Mouse (Mus musculus): ENCODE results near the gene Zg16. TPM values are rescaled to one million over a fixed set of nuclear protein-coding genes. Genes with fewer than 3 reads are reported as not detected.

The Zg16 gene
- polyA plus RNA-seq (2014; fragmentation: Illumina TruSeq; extraction: RNeasy Lipid Tissue Mini Kit (QIAGEN cat#74804); ENCODE audit: low replicate concordance) = 380 TPM

DNA sequence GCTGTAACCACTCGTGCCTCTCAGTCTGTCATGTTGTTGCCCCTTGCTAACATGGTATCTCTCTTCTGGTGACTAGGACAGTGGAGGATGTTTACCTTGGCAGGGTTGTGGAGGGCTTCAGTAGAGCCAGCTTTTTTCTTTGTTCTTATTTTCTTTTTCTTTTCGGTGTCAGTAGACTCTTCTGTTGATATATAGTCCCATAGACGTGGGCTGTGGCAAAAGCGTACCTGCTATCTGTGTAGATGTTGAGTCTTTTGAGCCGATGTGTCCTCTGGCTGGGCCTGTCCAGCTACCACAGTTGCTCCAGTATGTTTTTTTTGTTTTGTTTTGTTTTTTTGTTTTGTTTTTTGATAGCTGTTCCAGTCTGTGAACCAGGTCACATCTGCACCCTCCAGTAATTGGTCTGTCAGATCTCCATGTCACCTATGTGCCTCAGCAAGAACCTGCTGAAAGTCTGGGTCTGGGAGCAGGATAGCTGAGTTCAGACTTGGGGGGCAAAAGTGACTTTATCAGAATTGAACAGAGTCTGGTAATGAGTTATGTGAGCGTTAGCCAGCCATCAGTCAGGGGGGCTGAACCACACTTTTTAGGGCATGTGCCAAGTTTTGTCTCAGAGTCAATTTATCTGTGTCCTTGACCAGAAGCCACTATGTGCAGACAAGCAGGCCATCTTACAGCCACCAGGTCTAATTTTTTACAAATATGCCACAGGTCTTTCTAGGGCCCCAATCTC, at the start of gene Zg16:
Gene Zg16 (minus strand): TSS at position 51 of the 733 bp plus-strand sequence.

GRCm38 (mm10) chr7:127121911-127122270, 34.8 kb upstream of the Zg16 start, which contains the start of gene Qprt:
Gene Qprt (minus strand): TSS chr7:127122226.

GRCm38 (mm10) chr7:127091114-127091896, 4.2 kb upstream of the Zg16 start, which contains the start of gene AI467606:
Gene AI467606 (plus strand): TSS chr7:127091359.

DNA sequence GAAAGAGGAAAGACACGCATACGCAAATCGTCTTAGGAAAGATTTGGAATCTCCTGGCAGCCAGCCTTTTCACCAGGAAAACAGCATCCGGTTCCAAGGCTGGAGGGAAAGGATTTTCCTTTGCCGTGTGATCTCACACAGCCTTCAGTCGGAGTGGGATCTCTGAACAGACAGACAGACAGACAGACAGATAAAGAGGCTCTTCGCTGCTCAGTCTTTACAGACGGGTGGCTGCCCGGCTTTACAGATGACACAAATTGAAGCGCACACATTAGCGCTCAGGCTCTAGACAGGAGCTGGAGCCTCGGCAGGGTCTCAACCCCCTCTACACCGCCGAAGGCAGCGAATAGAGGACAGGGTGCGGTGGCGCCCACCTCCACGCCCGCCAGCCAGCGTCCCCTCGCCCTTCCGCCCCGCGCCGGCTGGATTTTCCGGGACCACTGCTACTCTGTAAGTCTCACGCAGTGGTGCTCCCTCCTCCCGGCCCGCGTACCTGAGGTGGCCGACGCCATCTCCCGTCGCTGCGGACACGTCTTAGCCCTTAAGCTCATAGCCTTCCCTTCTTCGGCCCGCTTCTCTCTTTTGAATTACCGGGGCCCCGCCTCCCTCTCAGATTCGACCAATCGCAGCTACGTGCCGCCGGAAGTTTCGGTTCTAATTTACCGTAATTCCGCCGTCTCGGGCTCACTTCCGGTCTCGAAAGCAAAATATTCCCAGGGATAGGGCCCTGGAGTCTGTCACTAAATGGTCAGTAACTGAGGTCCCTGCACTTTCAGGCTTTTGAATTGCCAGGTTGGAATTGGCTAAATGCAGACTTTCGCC, 45.1 kb downstream of the Zg16 start, which contains the start of gene Kif22:
Gene Kif22 (minus strand): TSS at position 621 of the 822 bp plus-strand sequence.

GRCm38 (mm10) chr7:127026984-127027726, 60.0 kb downstream of the Zg16 start, which contains the start of gene Maz:
Gene Maz (minus strand): TSS chr7:127027037.

DNA sequence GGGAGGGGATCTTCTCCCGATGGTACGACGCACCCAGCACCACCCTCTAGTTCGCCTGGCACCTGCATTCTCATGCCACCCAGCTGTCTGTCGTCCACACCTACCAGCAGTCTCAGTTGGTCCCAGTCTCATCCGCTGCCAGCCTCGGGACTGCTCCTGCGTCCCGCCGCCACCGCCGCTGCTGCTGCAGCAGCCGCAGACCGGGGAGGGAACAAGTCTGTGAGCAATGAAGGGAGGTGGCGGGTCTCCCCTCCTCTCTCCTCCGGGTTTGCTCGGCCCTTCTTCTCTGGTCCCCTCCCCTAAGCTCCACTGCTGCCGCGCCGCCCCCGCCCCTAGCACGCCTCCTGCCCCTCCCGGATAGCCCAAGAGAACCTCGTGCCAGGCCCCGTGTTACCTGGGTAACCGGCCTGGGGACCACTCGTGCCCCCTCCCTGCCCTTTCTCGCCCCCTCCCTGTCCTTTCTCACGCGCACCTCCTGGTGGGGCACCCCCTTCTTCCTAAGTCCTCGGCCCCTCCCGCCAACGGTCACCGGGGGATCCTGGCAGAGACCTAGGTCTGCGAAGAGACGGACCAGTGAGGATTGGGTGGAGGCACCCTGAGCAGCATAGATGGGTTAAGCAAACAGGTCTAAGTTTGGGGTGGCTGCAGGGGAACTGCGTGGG, 66.1 kb downstream of the Zg16 start, which contains the start of the genes Gm42742 and Prrt2:
Gene Gm42742 (minus strand): TSS at position 197 of the 662 bp plus-strand sequence.
Gene Prrt2 (minus strand): TSS at position 311 of the 662 bp plus-strand sequence.

GRCm38 (mm10) chr7:127016971-127017949, 69.9 kb downstream of the Zg16 start, which contains the start of gene Pagr1a:
Gene Pagr1a (minus strand): TSS chr7:127017352.

GRCm38 (mm10) chr7:127016481-127016485, 70.8 kb downstream of the Zg16 start, which contains the start of gene Pagr1b:
Gene Pagr1b (minus strand): TSS chr7:127016484.

GRCm38 (mm10) chr7:127014320-127014719, 72.8 kb downstream of the Zg16 start, which contains the start of gene Mvp:
Gene Mvp (minus strand): TSS chr7:127014621.

Other genes starting within 250 kb of the Zg16 start
- not detected for gene Doc2a, start 239.9 kb downstream of the Zg16 start, polyA plus RNA-seq (2014; fragmentation: Illumina TruSeq; extraction: RNeasy Lipid Tissue Mini Kit (QIAGEN cat#74804); ENCODE audit: low replicate concordance)
- gene Hirip3, start 225.4 kb downstream of the Zg16 start, polyA plus RNA-seq (2014; fragmentation: Illumina TruSeq; extraction: RNeasy Lipid Tissue Mini Kit (QIAGEN cat#74804); ENCODE audit: low replicate concordance) = 10.8 TPM
- 2.2 TPM for gene Ino80e, start 225.0 kb downstream of the Zg16 start, polyA plus RNA-seq (2014; fragmentation: Illumina TruSeq; extraction: RNeasy Lipid Tissue Mini Kit (QIAGEN cat#74804); ENCODE audit: low replicate concordance)
- gene Taok2, start 202.6 kb downstream of the Zg16 start, polyA plus RNA-seq (2014; fragmentation: Illumina TruSeq; extraction: RNeasy Lipid Tissue Mini Kit (QIAGEN cat#74804); ENCODE audit: low replicate concordance) = 4.1 TPM
- 5.0 TPM for gene Tmem219, start 164.4 kb downstream of the Zg16 start, polyA plus RNA-seq (2014; fragmentation: Illumina TruSeq; extraction: RNeasy Lipid Tissue Mini Kit (QIAGEN cat#74804); ENCODE audit: low replicate concordance)
- 1.8 TPM for gene Kctd13, start 158.4 kb downstream of the Zg16 start, polyA plus RNA-seq (2014; fragmentation: Illumina TruSeq; extraction: RNeasy Lipid Tissue Mini Kit (QIAGEN cat#74804); ENCODE audit: low replicate concordance)
- gene Asphd1, start 137.7 kb downstream of the Zg16 start, polyA plus RNA-seq (2014; fragmentation: Illumina TruSeq; extraction: RNeasy Lipid Tissue Mini Kit (QIAGEN cat#74804); ENCODE audit: low replicate concordance) = not detected
- gene Sez6l2, start 136.8 kb downstream of the Zg16 start, polyA plus RNA-seq (2014; fragmentation: Illumina TruSeq; extraction: RNeasy Lipid Tissue Mini Kit (QIAGEN cat#74804); ENCODE audit: low replicate concordance) = 0.78 TPM
- 15.7 TPM for gene Cdipt, start 111.4 kb downstream of the Zg16 start, polyA plus RNA-seq (2014; fragmentation: Illumina TruSeq; extraction: RNeasy Lipid Tissue Mini Kit (QIAGEN cat#74804); ENCODE audit: low replicate concordance)
- gene Cdiptos, start 111.2 kb downstream of the Zg16 start, polyA plus RNA-seq (2014; fragmentation: Illumina TruSeq; extraction: RNeasy Lipid Tissue Mini Kit (QIAGEN cat#74804); ENCODE audit: low replicate concordance) = 0.45 TPM
- 0.74 TPM for gene Mvp, start 72.7 kb downstream of the Zg16 start, polyA plus RNA-seq (2014; fragmentation: Illumina TruSeq; extraction: RNeasy Lipid Tissue Mini Kit (QIAGEN cat#74804); ENCODE audit: low replicate concordance)
- gene Pagr1b, start 70.8 kb downstream of the Zg16 start, polyA plus RNA-seq (2014; fragmentation: Illumina TruSeq; extraction: RNeasy Lipid Tissue Mini Kit (QIAGEN cat#74804); ENCODE audit: low replicate concordance) = not detected
- gene Pagr1a, start 70.0 kb downstream of the Zg16 start, polyA plus RNA-seq (2014; fragmentation: Illumina TruSeq; extraction: RNeasy Lipid Tissue Mini Kit (QIAGEN cat#74804); ENCODE audit: low replicate concordance) = not detected
- gene Gm42742, start 66.2 kb downstream of the Zg16 start, polyA plus RNA-seq (2014; fragmentation: Illumina TruSeq; extraction: RNeasy Lipid Tissue Mini Kit (QIAGEN cat#74804); ENCODE audit: low replicate concordance) = 0.52 TPM
- gene Prrt2, start 66.1 kb downstream of the Zg16 start, polyA plus RNA-seq (2014; fragmentation: Illumina TruSeq; extraction: RNeasy Lipid Tissue Mini Kit (QIAGEN cat#74804); ENCODE audit: low replicate concordance) = not detected
- 13.0 TPM for gene Maz, start 60.3 kb downstream of the Zg16 start, polyA plus RNA-seq (2014; fragmentation: Illumina TruSeq; extraction: RNeasy Lipid Tissue Mini Kit (QIAGEN cat#74804); ENCODE audit: low replicate concordance)
- 0.97 TPM for gene Kif22, start 44.9 kb downstream of the Zg16 start, polyA plus RNA-seq (2014; fragmentation: Illumina TruSeq; extraction: RNeasy Lipid Tissue Mini Kit (QIAGEN cat#74804); ENCODE audit: low replicate concordance)
- gene AI467606, start 4.0 kb upstream of the Zg16 start, polyA plus RNA-seq (2014; fragmentation: Illumina TruSeq; extraction: RNeasy Lipid Tissue Mini Kit (QIAGEN cat#74804); ENCODE audit: low replicate concordance) = 1.6 TPM
- 0.48 TPM for gene Qprt, start 34.9 kb upstream of the Zg16 start, polyA plus RNA-seq (2014; fragmentation: Illumina TruSeq; extraction: RNeasy Lipid Tissue Mini Kit (QIAGEN cat#74804); ENCODE audit: low replicate concordance)
- 0.89 TPM for gene Spn, start 50.5 kb upstream of the Zg16 start, polyA plus RNA-seq (2014; fragmentation: Illumina TruSeq; extraction: RNeasy Lipid Tissue Mini Kit (QIAGEN cat#74804); ENCODE audit: low replicate concordance)
- gene Cd2bp2, start 108.7 kb upstream of the Zg16 start, polyA plus RNA-seq (2014; fragmentation: Illumina TruSeq; extraction: RNeasy Lipid Tissue Mini Kit (QIAGEN cat#74804); ENCODE audit: low replicate concordance) = 9.1 TPM
- 3.0 TPM for gene Tbc1d10b, start 121.1 kb upstream of the Zg16 start, polyA plus RNA-seq (2014; fragmentation: Illumina TruSeq; extraction: RNeasy Lipid Tissue Mini Kit (QIAGEN cat#74804); ENCODE audit: low replicate concordance)
- gene Mylpf, start 121.6 kb upstream of the Zg16 start, polyA plus RNA-seq (2014; fragmentation: Illumina TruSeq; extraction: RNeasy Lipid Tissue Mini Kit (QIAGEN cat#74804); ENCODE audit: low replicate concordance) = not detected
- gene Zfp553, start 145.7 kb upstream of the Zg16 start, polyA plus RNA-seq (2014; fragmentation: Illumina TruSeq; extraction: RNeasy Lipid Tissue Mini Kit (QIAGEN cat#74804); ENCODE audit: low replicate concordance) = 0.63 TPM
- gene Sept1, start 145.8 kb upstream of the Zg16 start, polyA plus RNA-seq (2014; fragmentation: Illumina TruSeq; extraction: RNeasy Lipid Tissue Mini Kit (QIAGEN cat#74804); ENCODE audit: low replicate concordance) = 1.5 TPM
- not detected for gene Zfp771, start 156.9 kb upstream of the Zg16 start, polyA plus RNA-seq (2014; fragmentation: Illumina TruSeq; extraction: RNeasy Lipid Tissue Mini Kit (QIAGEN cat#74804); ENCODE audit: low replicate concordance)
- 0.78 TPM for gene Dctpp1, start 173.4 kb upstream of the Zg16 start, polyA plus RNA-seq (2014; fragmentation: Illumina TruSeq; extraction: RNeasy Lipid Tissue Mini Kit (QIAGEN cat#74804); ENCODE audit: low replicate concordance)
- 171 TPM for gene Sephs2, start 186.7 kb upstream of the Zg16 start, polyA plus RNA-seq (2014; fragmentation: Illumina TruSeq; extraction: RNeasy Lipid Tissue Mini Kit (QIAGEN cat#74804); ENCODE audit: low replicate concordance)
- 1.3 TPM for gene Itgal, start 208.9 kb upstream of the Zg16 start, polyA plus RNA-seq (2014; fragmentation: Illumina TruSeq; extraction: RNeasy Lipid Tissue Mini Kit (QIAGEN cat#74804); ENCODE audit: low replicate concordance)